Mouse (Mus musculus): Measurements from ENCODE around the gene Rpl38. TPM values are rescaled to one million over a fixed set of nuclear protein-coding genes. Genes with fewer than 3 reads are reported as not detected.

Rpl38 gene
- polyA plus RNA-seq, 1 experiment: 1,001 TPM

DNA sequence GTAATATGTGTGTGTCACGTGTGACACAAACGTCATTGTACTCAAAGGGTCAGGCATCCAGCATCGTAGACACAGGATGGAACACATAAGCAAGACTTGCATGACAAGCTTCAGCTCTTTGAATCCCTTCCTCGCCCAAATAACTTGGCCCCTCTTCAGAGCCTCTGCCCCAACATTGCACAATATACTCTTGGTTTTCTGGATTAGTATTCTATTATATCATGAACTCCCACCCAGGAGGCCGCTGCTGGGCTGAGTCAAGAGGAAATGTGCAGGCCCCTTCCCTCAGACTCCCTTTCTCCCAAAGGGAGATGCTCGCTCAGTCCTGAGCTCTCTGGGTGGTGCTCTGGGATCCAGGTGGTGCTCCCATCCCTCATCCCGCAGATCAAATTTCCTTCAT, 30.2 kb downstream of the Rpl38 start:
- Histone ChIP-seq H3K27ac (replicated peaks; ENCODE audit: low read depth, low read length) (no peak overlapping the region), H3K4me1 (ENCODE audit: control insufficient read depth, insufficient read depth, insufficient read length, low read length) (no peaks in the 10 kb centered on the region), H3K4me3 (ENCODE audit: insufficient read depth, low read depth, low read length) (no peak overlapping the region)

GRCm38 (mm10) chr11:114699511-114699910, 31.2 kb downstream of the Rpl38 start:
- Histone ChIP-seq H3K4me1 (ENCODE audit: control insufficient read depth, insufficient read depth, insufficient read length, low read length) (no peaks in the 10 kb centered on the region), H3K4me3 (ENCODE audit: insufficient read depth, low read depth, low read length) (no peak overlapping the region), H3K27ac (replicated peaks; ENCODE audit: low read depth, low read length) (peak overlapping the region; percentile 31; the same call in 1 of the 2 replicates)

DNA sequence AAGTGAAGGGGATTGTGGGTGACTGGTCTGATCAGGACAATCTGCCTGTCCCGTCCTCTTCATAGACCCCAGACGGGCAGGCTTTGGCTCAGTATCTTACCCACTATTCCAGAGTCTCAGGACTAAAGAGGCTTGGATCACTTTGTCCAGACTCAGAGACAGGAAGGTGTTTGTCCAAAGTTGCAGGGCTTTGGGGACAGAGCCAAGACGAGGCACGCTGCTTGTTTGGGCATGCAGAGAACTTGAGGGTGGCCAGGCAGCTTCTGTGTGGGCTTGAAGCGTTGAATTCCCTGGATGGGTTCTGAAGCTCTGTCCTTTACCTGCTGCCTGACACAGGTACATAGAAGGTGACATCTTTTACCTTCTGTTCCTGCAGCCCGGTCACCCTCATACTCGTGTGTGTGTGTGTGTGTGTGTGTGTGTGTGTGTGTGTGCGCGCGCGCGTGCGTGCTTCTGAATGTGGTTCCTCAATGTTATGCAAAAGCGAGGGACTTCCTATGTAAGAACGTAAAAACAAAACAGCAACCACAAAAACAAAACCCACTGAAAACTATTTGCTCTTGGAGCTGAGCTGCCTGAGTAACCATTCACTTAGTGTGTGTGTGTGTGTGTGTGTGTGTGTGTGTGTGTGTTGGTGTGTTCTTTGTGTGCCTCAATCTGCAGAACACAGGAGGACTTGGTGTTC, 34.1 kb downstream of the Rpl38 start:
- H3K4me1 ChIP-seq (ENCODE audit: control insufficient read depth, insufficient read depth, insufficient read length, low read length): no peaks in the 10 kb centered on the region
- no peak overlapping the region for H3K4me3 ChIP-seq (ENCODE audit: insufficient read depth, low read depth, low read length)
- H3K27ac ChIP-seq (replicated peaks; ENCODE audit: low read depth, low read length): no peak overlapping the region

DNA sequence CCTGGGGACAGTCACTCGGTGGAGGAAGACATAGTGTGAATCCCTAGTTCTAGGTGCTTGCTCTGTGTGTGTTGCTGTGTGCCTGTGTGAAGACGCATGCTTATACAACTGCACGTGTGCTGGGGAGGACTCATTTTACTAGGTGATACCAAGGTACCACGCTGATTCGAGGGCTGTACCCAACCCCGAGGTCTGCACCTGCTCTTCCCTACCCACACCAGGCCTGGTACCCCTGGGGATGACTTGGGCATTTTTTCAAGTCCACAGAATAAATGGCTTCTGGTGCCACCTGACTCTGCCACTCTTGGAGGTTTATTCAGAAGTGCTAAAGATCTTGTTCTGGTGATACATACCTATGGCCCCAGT, 34.7 kb downstream of the Rpl38 start:
- H3K27ac ChIP-seq (replicated peaks; ENCODE audit: low read depth, low read length): no peak overlapping the region
- H3K4me3 ChIP-seq (ENCODE audit: insufficient read depth, low read depth, low read length): no peak overlapping the region
- no peaks in the 10 kb centered on the region for H3K4me1 ChIP-seq (ENCODE audit: control insufficient read depth, insufficient read depth, insufficient read length, low read length)

- Histone ChIP-seq H3K4me1 (ENCODE audit: control insufficient read depth, insufficient read depth, insufficient read length, low read length) (no peaks in the 10 kb centered on the region), H3K27ac (replicated peaks; ENCODE audit: low read depth, low read length) (no peak overlapping the region), H3K4me3 (ENCODE audit: insufficient read depth, low read depth, low read length) (no peak overlapping the region)
Observed at GRCm38 (mm10) chr11:114704071-114704913, 36.0 kb downstream of the Rpl38 start.

DNA sequence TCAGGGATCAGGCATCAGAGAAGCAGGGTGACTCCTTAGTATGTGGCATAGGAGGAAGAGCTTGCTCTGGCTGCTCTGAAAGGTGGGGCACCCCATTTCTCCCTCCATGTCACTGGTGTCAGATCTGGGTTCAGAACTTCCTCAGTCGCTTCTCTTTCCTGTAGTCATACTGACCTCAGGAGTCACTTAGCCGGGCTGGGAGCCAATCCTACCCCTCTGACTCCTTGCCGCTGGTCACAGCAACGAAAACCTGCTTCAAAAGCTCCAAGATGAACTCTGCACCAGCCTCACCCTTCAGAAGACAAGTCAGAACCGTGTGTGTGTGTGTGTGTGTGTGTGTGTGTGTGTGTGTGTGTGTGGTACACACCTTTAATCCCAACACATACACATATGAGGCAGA, 38.0 kb downstream of the Rpl38 start:
- H3K4me3 ChIP-seq (ENCODE audit: insufficient read depth, low read depth, low read length): no peak overlapping the region
- H3K4me1 ChIP-seq (ENCODE audit: control insufficient read depth, insufficient read depth, insufficient read length, low read length): no peaks in the 10 kb centered on the region
- no peak overlapping the region for H3K27ac ChIP-seq (replicated peaks; ENCODE audit: low read depth, low read length)

DNA sequence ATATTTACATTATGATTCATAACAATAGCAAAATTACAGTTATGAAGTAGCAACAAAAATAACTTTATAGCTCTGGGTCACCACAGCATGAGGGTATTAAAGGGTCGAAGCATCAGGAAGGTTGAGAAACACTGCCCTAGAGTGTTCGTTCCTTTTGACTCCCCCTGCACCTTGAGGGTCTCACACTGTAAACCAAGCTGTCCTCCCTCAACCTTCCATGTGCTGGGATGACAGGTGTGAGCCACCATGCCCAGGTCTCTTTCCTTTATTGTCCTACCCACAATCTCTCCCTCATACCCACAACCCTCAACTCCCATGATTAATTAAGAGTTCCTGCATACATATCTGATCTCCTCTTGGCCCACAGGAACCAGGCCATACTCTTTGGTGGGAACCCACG, 43.1 kb downstream of the Rpl38 start:
- H3K27ac ChIP-seq (replicated peaks; ENCODE audit: low read depth, low read length): no peak overlapping the region

DNA sequence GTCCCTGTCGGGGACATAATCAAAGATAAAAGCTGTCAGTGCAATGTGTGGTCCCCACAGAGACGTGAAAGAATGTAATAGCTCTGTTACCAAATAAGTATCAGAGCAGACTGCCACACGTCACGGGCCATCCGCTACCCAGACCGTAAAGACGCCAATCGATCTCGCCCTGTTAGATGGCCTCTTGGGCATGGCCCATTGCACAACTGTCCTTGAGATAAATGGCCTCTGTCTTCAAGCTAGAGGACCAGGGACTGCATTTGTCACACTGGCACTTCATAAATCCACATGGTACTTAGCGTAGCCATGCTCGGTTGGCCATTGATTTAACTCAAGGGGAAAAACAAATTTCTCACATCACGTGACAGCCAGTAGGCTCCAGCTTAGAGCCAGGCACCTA, 43.5 kb downstream of the Rpl38 start:
- Histone ChIP-seq H3K27ac (replicated peaks; ENCODE audit: low read depth, low read length) (peak overlapping the region; percentile 41; the same call in 1 of the 2 replicates), H3K4me3 (ENCODE audit: insufficient read depth, low read depth, low read length) (no peak overlapping the region), H3K4me1 (ENCODE audit: control insufficient read depth, insufficient read depth, insufficient read length, low read length) (0 out of 2 replicates have a peak, but pooled peaks cover 2% of the 10 kb centered on the region)

More for the DNA sequence above, 43.1 kb downstream of the Rpl38 start:
- Histone ChIP-seq H3K4me3 (ENCODE audit: insufficient read depth, low read depth, low read length) (no peak overlapping the region), H3K4me1 (ENCODE audit: control insufficient read depth, insufficient read depth, insufficient read length, low read length) (0 out of 2 replicates have a peak, but pooled peaks cover 2% of the 10 kb centered on the region)

- H3K4me1 ChIP-seq (ENCODE audit: control insufficient read depth, insufficient read depth, insufficient read length, low read length): 0 out of 2 replicates have a peak, but pooled peaks cover 2% of the 10 kb centered on the region
- H3K4me3 ChIP-seq (ENCODE audit: insufficient read depth, low read depth, low read length): no peak overlapping the region
- no peak overlapping the region for H3K27ac ChIP-seq (replicated peaks; ENCODE audit: low read depth, low read length)
Observed at GRCm38 (mm10) chr11:114714526-114714925, 46.2 kb downstream of the Rpl38 start.

- H3K4me1 ChIP-seq (ENCODE audit: control insufficient read depth, insufficient read depth, insufficient read length, low read length): 0 out of 2 replicates have a peak, but pooled peaks cover 2% of the 10 kb centered on the region
- H3K27ac ChIP-seq (replicated peaks; ENCODE audit: low read depth, low read length): peak overlapping the region; percentile 36; the same call in 1 of the 2 replicates
- no peak overlapping the region for H3K4me3 ChIP-seq (ENCODE audit: insufficient read depth, low read depth, low read length)
Observed at GRCm38 (mm10) chr11:114715531-114715930, 47.2 kb downstream of the Rpl38 start.

GRCm38 (mm10) chr11:114720535-114720934, 52.2 kb downstream of the Rpl38 start:
- no peak overlapping the region for H3K4me3 ChIP-seq (ENCODE audit: insufficient read depth, low read depth, low read length)
- peaks cover 8% of the 10 kb centered on the region; the same call in 1 of the 2 replicates for H3K4me1 ChIP-seq (ENCODE audit: control insufficient read depth, insufficient read depth, insufficient read length, low read length)
- no peak overlapping the region for H3K27ac ChIP-seq (replicated peaks; ENCODE audit: low read depth, low read length)

Other genes starting within 250 kb of the Rpl38 start
- 9.8 and 12.4 TPM in 2 replicates for gene Ttyh2, start 6.9 kb downstream of the Rpl38 start, polyA plus RNA-seq (2012; ENCODE audit: insufficient read depth, insufficient read length, missing spikeins)
- gene Dnaic2, start 58.9 kb downstream of the Rpl38 start, polyA plus RNA-seq (2012; ENCODE audit: insufficient read depth, insufficient read length, missing spikeins): not detected in 2 replicates
- 0.99 TPM in 1 of 2 replicates, not detected in the other for gene Kif19a, start 96.9 kb downstream of the Rpl38 start, polyA plus RNA-seq (2012; ENCODE audit: insufficient read depth, insufficient read length, missing spikeins)
- gene Btbd17, start 127.4 kb downstream of the Rpl38 start, polyA plus RNA-seq (2012; ENCODE audit: insufficient read depth, insufficient read length, missing spikeins): not detected in 2 replicates
- not detected in 2 replicates for gene Gpr142, start 130.4 kb downstream of the Rpl38 start, polyA plus RNA-seq (2012; ENCODE audit: insufficient read depth, insufficient read length, missing spikeins)
- gene Gprc5c, start 182.6 kb downstream of the Rpl38 start, polyA plus RNA-seq (2012; ENCODE audit: insufficient read depth, insufficient read length, missing spikeins): 5.4 and 8.4 TPM in 2 replicates
- 0.58 and 1.1 TPM in 2 replicates for gene Cd300a, start 221.5 kb downstream of the Rpl38 start, polyA plus RNA-seq (2012; ENCODE audit: insufficient read depth, insufficient read length, missing spikeins)

Measured in brown adipose tissue, adult 24 weeks (tissue).